ENCODE assay signal across 12 mouse cellular contexts in the genomic region with DNA sequence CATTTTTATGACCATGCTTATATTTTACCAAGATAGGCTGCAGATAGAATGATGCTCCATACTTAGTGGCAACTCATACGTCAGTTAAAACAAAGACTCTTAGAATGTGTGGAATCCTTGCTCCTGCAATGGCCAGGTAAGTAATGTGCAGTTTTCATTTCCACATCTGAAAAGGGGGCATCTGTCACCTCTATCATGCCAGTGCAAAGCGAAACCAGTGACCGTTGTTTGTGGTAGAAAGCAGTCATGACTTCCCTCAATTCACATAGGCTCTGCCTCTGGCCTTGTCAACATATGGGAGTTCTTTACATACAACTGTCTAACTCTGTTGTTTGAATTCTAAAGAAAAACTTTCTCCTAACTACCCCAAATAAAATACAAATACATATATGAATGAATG. TPM values are rescaled to one million over a fixed set of nuclear protein-coding genes. Genes with fewer than 3 reads are reported as not detected.
DNase-seq lines count a peak whose midpoint lies in the region; ATAC-seq and TF ChIP-seq lines count a peak whose summit lies in the region.
"Had no signal": no experiment of that assay in that cellular context is flagged by ENCODE, and none has a peak within 500 bp of the region (broad histone marks: within the 10 kb centered on the region; RNA-seq: fewer than 3 reads in every experiment).

No protein-coding gene starts in this region.

- no peaks in the 10 kb centered on the region for H3K36me3 ChIP-seq in kidney, postnatal 0 days (ENCODE audit: insufficient read depth, low read length)
- H3K36me3 ChIP-seq in liver, embryonic 13.5 days = no peaks in the 10 kb centered on the region
- H3K36me3 ChIP-seq: embryonic facial prominence, embryonic 13.5 days; midbrain, embryonic 15.5 days had no signal

- ATAC-seq in kidney, postnatal 0 days (replicated peaks; ENCODE audit: low FRiP score, low read depth) = no peak
- ATAC-seq in liver, embryonic 13.5 days (ENCODE audit: low read depth) = no peak
- ATAC-seq: forebrain, embryonic 16.5 days; midbrain, embryonic 15.5 days had no signal

- H3K9me3 ChIP-seq in kidney, postnatal 0 days (replicated peaks; ENCODE audit: low read length) = no peaks in the 10 kb centered on the region
- no peaks in the 10 kb centered on the region for H3K9me3 ChIP-seq in liver, embryonic 13.5 days (replicated peaks)
- H3K9me3 ChIP-seq: embryonic facial prominence, embryonic 13.5 days; midbrain, embryonic 15.5 days had no signal

- no peaks in the 10 kb centered on the region for H3K27me3 ChIP-seq in kidney, postnatal 0 days (ENCODE audit: insufficient read depth, low read length)
- H3K27me3 ChIP-seq in liver, embryonic 13.5 days = no peaks in the 10 kb centered on the region
- H3K27me3 ChIP-seq: embryonic facial prominence, embryonic 13.5 days; midbrain, embryonic 15.5 days had no signal

- no peak for DNase-seq in gastrocnemius, adult 2 months
- no peak for DNase-seq in gastrocnemius, postnatal 4 days (ENCODE audit: low spot score in 2 of 2)
- DNase-seq in kidney, postnatal 0 days (ENCODE audit: low spot score) = no peak
- no peak for DNase-seq in kidney, postnatal 14 days
- peak; percentile 81 for DNase-seq in A20 (ENCODE audit: low read depth, low spot score)
- DNase-seq in liver, embryonic 13.5 days = no peak
- DNase-seq in retina, postnatal 1 day = no peak
- no peak for DNase-seq in adrenal gland, adult 18-20 months (ENCODE audit: low spot score in 2 of 2)
- DNase-seq: cerebellum, adult 9-11 months had no signal

- TF ChIP-seq CTCF in gastrocnemius, adult 2 months (IDR thresholded peaks at IDR 0.05) = no peak
- no peak for TF ChIP-seq CTCF in kidney, postnatal 0 days (IDR thresholded peaks at IDR 0.05; ENCODE audit: low read depth)

- 88% methylated on average over 3 of the region's 3 CpGs for WGBS in kidney, postnatal 0 days
- whole genome bisulfite sequencing in liver, embryonic 13.5 days (ENCODE audit: insufficient replicate concordance) = 29% methylated on average over 3 of the region's 3 CpGs

- H3K9ac ChIP-seq in kidney, postnatal 0 days (ENCODE audit: low read depth, low read length) = no peak overlapping the region
- H3K9ac ChIP-seq in liver, embryonic 13.5 days = no peak overlapping the region
- H3K9ac ChIP-seq: embryonic facial prominence, embryonic 13.5 days; midbrain, embryonic 15.5 days had no signal

- no peak overlapping the region for H3K27ac ChIP-seq in gastrocnemius, adult 2 months
- H3K27ac ChIP-seq in kidney, postnatal 0 days = 0 out of 2 replicates have a peak overlapping the region, but pooled peaks have one; percentile 15
- peak overlapping the region; percentile 18; the same call in 1 of the 2 replicates for H3K27ac ChIP-seq in liver, embryonic 13.5 days
- H3K27ac ChIP-seq: embryonic facial prominence, embryonic 13.5 days; midbrain, embryonic 15.5 days had no signal

- peak overlapping the region; percentile 34 for H3K4me2 ChIP-seq in kidney, postnatal 0 days (ENCODE audit: low read length)
- peak overlapping the region; percentile 26 for H3K4me2 ChIP-seq in liver, embryonic 13.5 days
- H3K4me2 ChIP-seq: embryonic facial prominence, embryonic 13.5 days; midbrain, embryonic 15.5 days had no signal

- intact Hi-C loops in gastrocnemius, adult 2 months (cut with DNase I) = no loop called here

- H3K4me3 ChIP-seq in gastrocnemius, adult 2 months = peak overlapping the region; percentile 62
- H3K4me3 ChIP-seq in kidney, postnatal 0 days (replicated peaks; ENCODE audit: low read depth, low read length) = no peak overlapping the region; the same call in 1 of the 2 replicates
- H3K4me3 ChIP-seq in liver, embryonic 13.5 days (replicated peaks) = peak overlapping the region; percentile 14
- H3K4me3 ChIP-seq: embryonic facial prominence, embryonic 13.5 days; midbrain, embryonic 15.5 days had no signal

- H3K4me1 ChIP-seq in kidney, postnatal 0 days (replicated peaks; ENCODE audit: insufficient read depth, low read length) = no peaks in the 10 kb centered on the region; the same call in 1 of the 2 replicates
- H3K4me1 ChIP-seq in liver, embryonic 13.5 days (replicated peaks) = peaks cover 26% of the 10 kb centered on the region
- H3K4me1 ChIP-seq: embryonic facial prominence, embryonic 13.5 days; midbrain, embryonic 15.5 days had no signal

RNA-seq across cellular contexts. Expression of a gene that starts 1.8 kb away (rescaled TPM):
- total RNA-seq in gastrocnemius, adult 2 months (2021) = 1 to 10 TPM in 1 of 2 experiments, under 1 TPM in 1; 0.64 to 1.1 TPM
- total RNA-seq in gastrocnemius, postnatal 4 days (2021) = 1 to 10 TPM; 6.1 to 6.2 TPM
- 12.2 and 16.0 TPM in 2 replicates for polyA plus RNA-seq in kidney, postnatal 0 days (2015; fragmentation: Nextera tagmentation; extraction: Ambion mirVana)
- polyA plus RNA-seq in liver, embryonic 13.5 days (2015; fragmentation: Nextera tagmentation; extraction: Ambion mirVana) = 10.8 and 13.1 TPM in 2 replicates
- total RNA-seq in adrenal gland, adult 18-20 months (2021) = 1 to 10 TPM; 4.2 to 6.1 TPM
